Mouse (Mus musculus) midbrain, embryonic 12.5 days (tissue): ENCODE results near the gene Otp. TPM values are rescaled to one million over a fixed set of nuclear protein-coding genes. Genes with fewer than 3 reads are reported as not detected.

Experiments
- ATAC-seq: fragments of 200-750 bp; cut with Nextera tagmentation; 2 replicates; pipeline ENCODE4 v1.8.0; 2017; ENCODE audit warnings: low read depth, moderate TSS enrichment, moderate library complexity; ENCODE audit not compliant: low FRiP score
- H3K27ac ChIP-seq: fragments of 300-500 bp; sonication (generic); replicated peaks from 2 replicates; pipeline ENCODE4 v1.5.1; 2016; ENCODE audit warnings: mild to moderate bottlenecking
- H3K27me3 ChIP-seq: fragments of 300-500 bp; sonication (generic); 2 replicates; pipeline ENCODE4 v1.6.1; 2016; ENCODE audit warnings: mild to moderate bottlenecking
- H3K36me3 ChIP-seq: fragments of 300-500 bp; sonication (generic); 2 replicates; pipeline ENCODE4 v1.6.1; 2016
- H3K4me1 ChIP-seq: fragments of 300-500 bp; sonication (generic); 2 replicates; pipeline ENCODE4 v1.6.1; 2016
- H3K4me2 ChIP-seq: fragments of 300-500 bp; sonication (generic); replicated peaks from 2 replicates; pipeline ENCODE4 v1.6.1; 2016; ENCODE audit warnings: mild to moderate bottlenecking, moderate library complexity
- H3K4me3 ChIP-seq: fragments of 300-500 bp; sonication (generic); 2 replicates; pipeline ENCODE4 v1.5.1; 2016; ENCODE audit warnings: mild to moderate bottlenecking
- H3K9ac ChIP-seq: fragments of 300-500 bp; sonication (generic); replicated peaks from 2 replicates; pipeline ENCODE4 v1.6.1; 2016; ENCODE audit warnings: mild to moderate bottlenecking, moderate library complexity
- H3K9me3 ChIP-seq: fragments of 300-500 bp; sonication (generic); 2 replicates; pipeline ENCODE4 v1.6.1; 2016; ENCODE audit warnings: mild to moderate bottlenecking
- WGBS: fragments of 180-500 bp; shearing (Covaris S2); methylation state at CpG from one replicate; pipeline ENCODE4 v1.1.7; 2016; 5-methylcytosine and 5-hydroxymethylcytosine counted together
- polyA plus RNA-seq: library from polyadenylated mRNA; unstranded; fragments of >200 nt; fragmentation: Nextera tagmentation; extraction: Ambion mirVana; gene quantifications from 2 replicates; pipeline ENCODE4 v1.2.1, GENCODE M21; 2016

Gene Otp
- polyA plus RNA-seq, 1 experiment from 2014 or later: 2.1 TPM

DNA sequence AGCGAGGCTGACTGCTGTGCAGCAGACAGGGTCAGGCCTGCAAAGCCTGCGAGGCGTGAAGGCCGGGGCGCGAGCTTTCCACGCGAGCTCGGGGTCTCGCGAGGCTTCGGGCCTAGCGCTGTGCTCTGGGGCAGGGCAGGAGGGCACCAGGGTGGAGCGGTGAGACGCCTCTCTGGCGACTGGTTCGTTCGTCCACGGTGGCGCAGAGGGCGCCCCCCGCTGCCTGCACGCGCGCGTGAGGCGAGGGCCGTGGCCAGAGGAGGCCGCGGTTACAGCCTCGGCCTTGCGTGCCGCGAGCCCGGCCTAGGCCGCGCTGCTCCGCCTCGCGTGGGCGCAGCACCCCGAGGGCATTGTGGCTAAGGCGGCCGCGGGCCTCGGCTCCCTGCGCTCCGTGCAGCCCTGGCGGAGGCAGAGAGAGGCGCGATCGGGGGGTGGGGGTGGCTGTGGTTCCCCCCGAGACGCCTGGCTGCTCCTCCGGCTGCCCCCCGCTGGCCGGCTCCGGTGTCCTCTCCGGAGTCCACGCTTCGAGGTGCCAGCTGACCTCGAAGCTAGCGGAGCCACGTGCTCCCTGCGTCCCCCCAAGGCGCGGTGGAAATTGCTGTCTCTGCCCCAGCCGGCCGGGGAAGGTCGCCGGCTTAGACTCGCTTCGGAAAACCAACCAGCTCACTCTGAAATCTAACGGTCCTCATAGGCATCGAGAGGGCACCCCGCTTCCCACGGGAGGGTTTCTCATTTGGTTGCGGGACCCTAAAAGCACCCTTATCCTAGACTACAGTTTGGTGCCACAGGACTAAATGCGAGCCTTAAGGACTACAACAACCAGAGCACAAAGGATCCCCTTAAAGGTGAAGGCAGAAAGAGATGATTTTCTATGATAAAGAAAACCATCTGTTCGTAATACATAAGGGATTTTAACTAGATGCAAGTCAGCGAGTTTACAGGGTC is 10.2 kb downstream of the Otp start:
- Histone ChIP-seq H3K4me2 (peak overlapping the region; percentile 31), H3K4me3 (peak overlapping the region; percentile 25), H3K27me3 (peaks cover 88% of the 10 kb centered on the region), H3K27ac (no peak overlapping the region), H3K36me3 (no peaks in the 10 kb centered on the region), H3K9ac (no peak overlapping the region), H3K9me3 (no peaks in the 10 kb centered on the region), H3K4me1 (peaks cover 23% of the 10 kb centered on the region)
- WGBS: 2% methylated on average over 67 of the region's 81 CpGs
- peak; percentile 27; the same call in 1 of the 2 replicates for ATAC-seq

DNA sequence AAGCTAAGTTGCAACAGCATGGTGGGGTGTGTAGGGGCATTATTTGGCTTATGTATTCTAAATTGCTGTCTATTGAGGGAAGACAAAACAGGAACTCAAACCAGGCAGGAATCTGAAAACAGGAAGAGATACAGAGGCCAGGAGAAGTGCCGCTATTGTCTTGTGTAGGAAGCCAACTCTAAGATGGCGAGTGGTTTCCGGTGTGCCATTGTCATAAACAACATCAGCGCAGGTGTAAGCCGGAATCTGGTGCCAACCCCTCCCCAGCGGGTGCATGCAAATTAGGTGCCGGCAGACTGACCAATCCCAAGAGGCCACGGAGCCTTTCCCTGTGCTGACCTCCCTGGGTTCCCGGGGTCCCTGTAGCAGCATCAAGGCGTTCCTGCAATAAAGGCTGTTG is 32.4 kb downstream of the Otp start:
- H3K4me2 ChIP-seq: no peak overlapping the region
- no peaks in the 10 kb centered on the region for H3K9me3 ChIP-seq
- H3K9ac ChIP-seq: no peak overlapping the region
- no peak overlapping the region for H3K27ac ChIP-seq
- peaks cover 10% of the 10 kb centered on the region for H3K27me3 ChIP-seq
- no peak overlapping the region for H3K4me3 ChIP-seq
- H3K4me1 ChIP-seq: peaks cover 1% of the 10 kb centered on the region
- 90% methylated on average over 10 of the region's 10 CpGs for WGBS
- ATAC-seq: no peak
- H3K36me3 ChIP-seq: no peaks in the 10 kb centered on the region

DNA sequence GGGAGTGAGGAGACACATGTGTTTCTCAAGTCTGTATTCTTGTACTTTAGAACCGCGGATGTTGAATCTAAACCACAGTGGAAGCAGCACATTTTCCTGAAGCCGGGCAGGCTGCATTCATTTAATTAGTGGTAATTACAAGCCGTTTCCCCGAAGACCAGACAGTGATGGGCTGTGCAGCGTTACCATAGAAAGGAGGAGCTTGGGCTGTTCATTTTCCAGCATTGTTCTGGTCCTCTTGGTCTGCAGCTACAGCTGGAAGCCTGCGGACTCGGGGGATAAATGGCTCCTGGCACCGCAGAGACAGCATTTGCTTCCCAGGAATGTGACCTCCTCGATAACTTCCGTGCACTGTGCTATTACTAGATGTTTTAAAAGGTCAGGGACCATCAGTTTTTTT is 37.6 kb downstream of the Otp start:
- ATAC-seq: no peak

DNA sequence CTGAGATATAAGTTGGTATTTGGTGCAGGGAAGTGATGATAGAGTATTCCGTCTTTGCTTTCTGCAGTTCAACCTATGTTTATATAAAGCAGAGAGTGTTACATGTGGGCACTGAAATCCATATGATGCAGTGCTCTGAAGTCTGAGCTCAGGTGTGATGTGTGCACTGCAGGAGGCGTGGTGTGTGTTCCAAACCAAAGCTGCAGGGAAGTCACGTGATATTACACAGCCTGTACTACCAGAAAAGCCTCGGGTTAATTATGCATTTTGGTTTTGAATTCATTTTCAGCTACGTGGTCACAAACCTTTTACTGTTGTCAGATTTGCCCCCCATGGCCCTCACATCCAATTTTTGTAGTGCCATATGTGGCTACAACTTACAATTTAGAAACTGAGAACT is 40.3 kb downstream of the Otp start:
- Histone ChIP-seq H3K9ac (no peak overlapping the region), H3K36me3 (no peaks in the 10 kb centered on the region), H3K4me1 (peaks cover 4% of the 10 kb centered on the region), H3K4me3 (no peak overlapping the region), H3K27ac (no peak overlapping the region), H3K4me2 (no peak overlapping the region), H3K27me3 (peaks cover 19% of the 10 kb centered on the region), H3K9me3 (no peaks in the 10 kb centered on the region)
- no peak for ATAC-seq
- 72% methylated on average over 5 of the region's 5 CpGs for WGBS

More for the DNA sequence above, 37.6 kb downstream of the Otp start:
- H3K4me1 ChIP-seq: peaks cover 4% of the 10 kb centered on the region
- no peak overlapping the region for H3K9ac ChIP-seq
- no peak overlapping the region for H3K27ac ChIP-seq
- H3K4me2 ChIP-seq: peak overlapping the region; percentile 29
- no peaks in the 10 kb centered on the region for H3K36me3 ChIP-seq
- no peak overlapping the region for H3K4me3 ChIP-seq
- 10% methylated on average over 11 of the region's 11 CpGs for WGBS
- no peaks in the 10 kb centered on the region for H3K9me3 ChIP-seq
- H3K27me3 ChIP-seq: peaks cover 17% of the 10 kb centered on the region

DNA sequence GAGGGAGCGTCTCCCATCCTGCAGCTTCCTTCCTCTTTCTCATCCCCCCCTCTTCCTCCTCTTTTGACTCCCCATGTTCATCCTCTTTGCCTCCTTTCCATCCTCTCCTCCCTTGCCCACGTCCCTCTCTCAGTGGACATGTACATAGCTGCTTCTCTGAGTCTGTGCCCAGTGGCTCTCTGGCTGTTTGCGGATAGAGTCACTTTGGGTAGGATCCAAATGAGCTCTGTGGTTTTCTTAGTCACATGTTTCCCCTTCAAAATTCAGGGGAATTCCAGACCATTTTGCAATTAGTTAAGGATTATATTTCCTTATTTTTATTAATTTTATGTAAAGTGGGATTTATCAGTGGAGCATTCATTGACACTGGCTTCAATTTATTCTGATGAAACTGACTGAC is 52.7 kb downstream of the Otp start:
- H3K27ac ChIP-seq: no peak overlapping the region
- no peaks in the 10 kb centered on the region for H3K36me3 ChIP-seq
- WGBS: 79% methylated on average over 3 of the region's 3 CpGs

More for the DNA sequence above, 52.7 kb downstream of the Otp start:
- Histone ChIP-seq H3K9ac (no peak overlapping the region), H3K27me3 (peaks cover 21% of the 10 kb centered on the region), H3K4me2 (no peak overlapping the region), H3K4me3 (no peak overlapping the region), H3K4me1 (no peaks in the 10 kb centered on the region), H3K9me3 (no peaks in the 10 kb centered on the region)
- no peak for ATAC-seq

Other genes starting within 250 kb of the Otp start
- gene Tbca, start 86.7 kb upstream of the Otp start, polyA plus RNA-seq: 210 and 219 TPM in 2 replicates
- 23.4 and 25.9 TPM in 2 replicates for gene Wdr41, start 100.7 kb downstream of the Otp start, polyA plus RNA-seq